Mouse (Mus musculus): ENCODE results near the gene Tmem150c. TPM values are rescaled to one million over a fixed set of nuclear protein-coding genes. Genes with fewer than 3 reads are reported as not detected.

Tmem150c gene
- polyA plus RNA-seq, 1 experiment from 2014 or later = 51.9 TPM

GRCm38 (mm10) chr5:100044621-100045020, 115.0 kb downstream of the Tmem150c start:
- 75% methylated on average over 5 of the region's 5 CpGs for WGBS
- no peak for ATAC-seq
- no peaks in the 10 kb centered on the region for H3K9me3 ChIP-seq (replicated peaks; ENCODE audit: control insufficient read depth, low read length, poor library complexity, severe bottlenecking)
- H3K9ac ChIP-seq (ENCODE audit: low read depth, low read length) = no peak overlapping the region
- H3K4me1 ChIP-seq (ENCODE audit: control insufficient read depth, insufficient read depth, low read length) = peaks cover 31% of the 10 kb centered on the region
- no peak overlapping the region for H3K4me2 ChIP-seq (ENCODE audit: low read length)
- H3K27ac ChIP-seq (ENCODE audit: low read length) = no peak overlapping the region
- no peaks in the 10 kb centered on the region for H3K27me3 ChIP-seq (ENCODE audit: control insufficient read depth, insufficient read depth, low read depth, low read length)
- H3K4me3 ChIP-seq (ENCODE audit: low read depth, low read length) = no peak overlapping the region
- H3K36me3 ChIP-seq (ENCODE audit: control insufficient read depth, insufficient read depth, low read length) = no peaks in the 10 kb centered on the region

DNA sequence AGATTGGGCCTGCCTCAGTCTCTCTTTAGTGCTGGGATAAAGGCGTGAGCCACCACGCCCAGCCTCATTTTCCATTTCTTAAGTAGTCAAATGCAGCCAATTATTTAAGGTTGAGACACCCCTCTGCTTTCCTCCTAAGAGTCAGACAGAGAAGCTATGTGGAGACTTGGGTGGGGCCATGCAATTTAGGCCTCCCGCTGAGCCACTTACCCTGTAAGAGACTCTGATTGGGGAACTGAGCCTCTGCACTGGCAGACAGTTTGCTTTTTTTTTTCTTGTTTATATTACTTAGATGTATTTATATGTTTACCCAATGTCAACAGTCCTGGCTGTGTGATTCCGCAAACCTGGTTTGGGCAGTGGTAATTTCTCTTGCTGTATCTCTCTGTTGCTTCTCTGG, 115.6 kb downstream of the Tmem150c start:
- WGBS = 87% methylated on average over 4 of the region's 4 CpGs
- no peak for ATAC-seq

DNA sequence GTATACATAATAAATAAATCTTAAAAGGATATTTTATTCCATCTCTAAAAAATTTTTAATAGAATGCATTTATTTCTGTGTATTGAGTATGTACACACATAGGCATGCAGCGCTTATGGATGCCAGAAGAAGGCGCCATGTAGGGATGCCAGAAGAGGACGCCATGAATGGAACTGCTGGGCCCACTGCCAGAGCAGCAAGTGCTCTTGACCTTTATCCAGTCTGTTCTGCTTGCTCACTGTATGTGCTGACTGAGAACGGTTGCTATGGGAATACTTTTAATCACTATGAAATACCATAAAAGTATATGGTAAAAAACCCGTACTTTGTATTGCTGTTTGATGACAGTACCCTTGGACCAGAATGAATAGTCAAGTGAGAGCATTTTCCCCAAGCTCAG, 116.2 kb downstream of the Tmem150c start:
- Histone ChIP-seq H3K36me3 (ENCODE audit: control insufficient read depth, insufficient read depth, low read length) (no peaks in the 10 kb centered on the region), H3K27ac (ENCODE audit: low read length) (no peak overlapping the region), H3K9me3 (replicated peaks; ENCODE audit: control insufficient read depth, low read length, poor library complexity, severe bottlenecking) (no peaks in the 10 kb centered on the region), H3K9ac (ENCODE audit: low read depth, low read length) (no peak overlapping the region), H3K4me2 (ENCODE audit: low read length) (no peak overlapping the region), H3K4me3 (ENCODE audit: low read depth, low read length) (no peak overlapping the region), H3K4me1 (ENCODE audit: control insufficient read depth, insufficient read depth, low read length) (peaks cover 27% of the 10 kb centered on the region), H3K27me3 (ENCODE audit: control insufficient read depth, insufficient read depth, low read depth, low read length) (no peaks in the 10 kb centered on the region)
- no peak for ATAC-seq
- WGBS = 71% methylated on average over 5 of the region's 5 CpGs

More for the DNA sequence above, 115.6 kb downstream of the Tmem150c start:
- no peaks in the 10 kb centered on the region for H3K27me3 ChIP-seq (ENCODE audit: control insufficient read depth, insufficient read depth, low read depth, low read length)
- H3K9me3 ChIP-seq (replicated peaks; ENCODE audit: control insufficient read depth, low read length, poor library complexity, severe bottlenecking) = no peaks in the 10 kb centered on the region
- no peak overlapping the region for H3K4me2 ChIP-seq (ENCODE audit: low read length)
- H3K9ac ChIP-seq (ENCODE audit: low read depth, low read length) = no peak overlapping the region
- H3K4me3 ChIP-seq (ENCODE audit: low read depth, low read length) = no peak overlapping the region
- H3K36me3 ChIP-seq (ENCODE audit: control insufficient read depth, insufficient read depth, low read length) = no peaks in the 10 kb centered on the region
- peaks cover 31% of the 10 kb centered on the region for H3K4me1 ChIP-seq (ENCODE audit: control insufficient read depth, insufficient read depth, low read length)
- H3K27ac ChIP-seq (ENCODE audit: low read length) = no peak overlapping the region

- Histone ChIP-seq H3K9me3 (replicated peaks; ENCODE audit: control insufficient read depth, low read length, poor library complexity, severe bottlenecking) (no peaks in the 10 kb centered on the region), H3K4me1 (ENCODE audit: control insufficient read depth, insufficient read depth, low read length) (peaks cover 22% of the 10 kb centered on the region), H3K36me3 (ENCODE audit: control insufficient read depth, insufficient read depth, low read length) (no peaks in the 10 kb centered on the region), H3K27me3 (ENCODE audit: control insufficient read depth, insufficient read depth, low read depth, low read length) (no peaks in the 10 kb centered on the region), H3K9ac (ENCODE audit: low read depth, low read length) (no peak overlapping the region), H3K4me3 (ENCODE audit: low read depth, low read length) (no peak overlapping the region), H3K27ac (ENCODE audit: low read length) (no peak overlapping the region), H3K4me2 (ENCODE audit: low read length) (no peak overlapping the region)
- ATAC-seq = no peak
- whole genome bisulfite sequencing = 91% methylated on average over 8 of the region's 8 CpGs
These were observed 117.1 kb downstream of the Tmem150c start for GRCm38 (mm10) chr5:100042467-100042866.

GRCm38 (mm10) chr5:100041272-100041671, 118.3 kb downstream of the Tmem150c start:
- WGBS = 69% methylated on average over 4 of the region's 4 CpGs
- H3K4me1 ChIP-seq (ENCODE audit: control insufficient read depth, insufficient read depth, low read length) = peaks cover 30% of the 10 kb centered on the region
- H3K36me3 ChIP-seq (ENCODE audit: control insufficient read depth, insufficient read depth, low read length) = no peaks in the 10 kb centered on the region

DNA sequence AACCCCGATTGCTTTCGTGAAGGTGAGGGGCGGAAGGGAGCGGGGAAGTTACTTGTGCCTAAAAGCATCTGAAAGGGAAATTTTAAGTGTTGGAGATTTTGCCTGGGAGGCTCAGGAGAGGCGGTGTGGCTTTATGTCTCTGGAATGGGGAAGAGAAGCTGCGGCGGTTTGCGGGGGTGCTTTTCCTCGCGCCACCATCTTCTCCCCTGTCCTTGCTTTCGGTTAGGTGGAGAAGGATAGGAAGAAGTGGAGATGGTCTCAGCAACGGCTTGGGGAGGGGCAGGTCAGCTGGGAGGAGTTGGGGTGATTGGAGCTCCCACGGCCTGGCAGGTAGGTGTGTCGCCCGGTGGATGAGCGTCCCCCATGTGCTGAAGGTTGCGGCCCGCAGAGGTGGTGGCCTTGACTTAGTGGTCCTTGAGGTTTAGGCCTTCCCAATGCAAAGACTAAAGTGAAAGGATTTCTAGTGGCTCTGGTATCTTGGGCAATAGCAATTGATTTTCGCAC, 119.3 kb downstream of the Tmem150c start:
- WGBS = 1% methylated on average over 19 of the region's 19 CpGs
- H3K27me3 ChIP-seq (ENCODE audit: control insufficient read depth, insufficient read depth, low read depth, low read length) = no peaks in the 10 kb centered on the region
- peak; percentile 2 for ATAC-seq

More at GRCm38 (mm10) chr5:100041272-100041671, 118.3 kb downstream of the Tmem150c start:
- Histone ChIP-seq H3K27ac (ENCODE audit: low read length) (no peak overlapping the region), H3K4me2 (ENCODE audit: low read length) (peak overlapping the region; percentile 61), H3K4me3 (ENCODE audit: low read depth, low read length) (no peak overlapping the region; the same call in 1 of the 2 replicates), H3K27me3 (ENCODE audit: control insufficient read depth, insufficient read depth, low read depth, low read length) (no peaks in the 10 kb centered on the region), H3K9me3 (replicated peaks; ENCODE audit: control insufficient read depth, low read length, poor library complexity, severe bottlenecking) (no peaks in the 10 kb centered on the region), H3K9ac (ENCODE audit: low read depth, low read length) (no peak overlapping the region; the same call in 1 of the 2 replicates)
- ATAC-seq = no peak

DNA sequence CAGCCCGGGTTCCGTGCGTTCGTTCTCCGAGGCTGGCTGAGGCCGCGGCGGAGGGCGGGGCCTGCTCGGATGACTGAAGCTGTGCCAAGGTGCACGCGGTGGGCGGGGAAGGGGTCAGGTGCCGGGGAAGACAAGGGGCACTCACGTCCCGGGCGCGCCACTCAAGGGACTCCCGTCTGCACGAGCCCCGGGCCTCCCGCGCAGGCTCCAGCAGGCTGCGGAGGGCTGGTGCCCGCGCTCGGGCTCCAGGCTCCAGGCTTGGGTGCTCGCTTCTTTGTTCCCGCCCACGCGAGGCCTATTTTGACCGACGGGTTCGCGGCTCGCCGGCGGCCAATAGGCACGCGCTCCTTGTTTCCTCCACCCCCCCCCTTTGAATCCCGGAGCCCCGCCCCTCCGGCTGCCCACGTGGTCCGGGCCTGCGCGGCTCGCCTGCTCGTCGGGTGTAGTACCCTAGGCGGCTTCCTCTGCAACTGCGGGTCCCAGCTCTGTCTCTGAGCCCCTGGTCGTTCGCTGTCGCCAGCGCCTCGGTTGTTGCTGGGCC, 119.9 kb downstream of the Tmem150c start, which contains the start of the genes Hnrnpdl and Enoph1:
TSS of gene Hnrnpdl (minus strand) at position 63 of the 541 bp plus-strand sequence.
TSS of gene Enoph1 (plus strand) at position 384 of the 541 bp plus-strand sequence.
- ATAC-seq = peak; percentile 88
- peak within 1 kb of the TSS; percentile 100 for H3K27ac ChIP-seq (ENCODE audit: low read length)

More for the DNA sequence above, 119.3 kb downstream of the Tmem150c start:
- Histone ChIP-seq H3K4me2 (ENCODE audit: low read length) (peak overlapping the region; percentile 61), H3K9ac (ENCODE audit: low read depth, low read length) (peak overlapping the region; percentile 98), H3K9me3 (replicated peaks; ENCODE audit: control insufficient read depth, low read length, poor library complexity, severe bottlenecking) (no peaks in the 10 kb centered on the region), H3K27ac (ENCODE audit: low read length) (peak overlapping the region; percentile 100), H3K4me1 (ENCODE audit: control insufficient read depth, insufficient read depth, low read length) (peaks cover 36% of the 10 kb centered on the region), H3K36me3 (ENCODE audit: control insufficient read depth, insufficient read depth, low read length) (no peaks in the 10 kb centered on the region), H3K4me3 (ENCODE audit: low read depth, low read length) (peak overlapping the region; percentile 90)

GRCm38 (mm10) chr5:100038714-100039601, 120.7 kb downstream of the Tmem150c start:
- no peaks in the 10 kb centered on the region for H3K36me3 ChIP-seq (ENCODE audit: control insufficient read depth, insufficient read depth, low read length)
- peak overlapping the region; percentile 98 for H3K9ac ChIP-seq (ENCODE audit: low read depth, low read length)
- H3K4me1 ChIP-seq (ENCODE audit: control insufficient read depth, insufficient read depth, low read length) = peaks cover 36% of the 10 kb centered on the region
- no peaks in the 10 kb centered on the region for H3K27me3 ChIP-seq (ENCODE audit: control insufficient read depth, insufficient read depth, low read depth, low read length)
- no peaks in the 10 kb centered on the region for H3K9me3 ChIP-seq (replicated peaks; ENCODE audit: control insufficient read depth, low read length, poor library complexity, severe bottlenecking)
- peak overlapping the region; percentile 100 for H3K27ac ChIP-seq (ENCODE audit: low read length)
- WGBS = under 1% methylated on average over 95 of the region's 113 CpGs
- H3K4me2 ChIP-seq (ENCODE audit: low read length) = peak overlapping the region; percentile 65
- H3K4me3 ChIP-seq (ENCODE audit: low read depth, low read length) = peak overlapping the region; percentile 90
- ATAC-seq = peak; percentile 78

More for the DNA sequence above, 119.9 kb downstream of the Tmem150c start, which contains the start of the genes Hnrnpdl and Enoph1:
- Histone ChIP-seq H3K9me3 (replicated peaks; ENCODE audit: control insufficient read depth, low read length, poor library complexity, severe bottlenecking) (no peaks in the 10 kb centered on the region), H3K4me3 (ENCODE audit: low read depth, low read length) (peak within 1 kb of the TSS; percentile 90), H3K4me1 (ENCODE audit: control insufficient read depth, insufficient read depth, low read length) (peaks cover 36% of the 10 kb centered on the region), H3K9ac (ENCODE audit: low read depth, low read length) (peak within 1 kb of the TSS; percentile 98), H3K36me3 (ENCODE audit: control insufficient read depth, insufficient read depth, low read length) (no peaks in the 10 kb centered on the region), H3K27me3 (ENCODE audit: control insufficient read depth, insufficient read depth, low read depth, low read length) (no peaks in the 10 kb centered on the region), H3K4me2 (ENCODE audit: low read length) (peak within 1 kb of the TSS; percentile 65)
- under 1% methylated on average over 54 of the region's 57 CpGs for WGBS

Measured in midbrain, embryonic 16.5 days (tissue).